Mouse (Mus musculus) hindbrain, postnatal 0 days (tissue): ENCODE measurements at regions not wholly inside any gene's neighbourhood (a gene's known extent, or its start where the extent isn't known, plus 50 kb on each side); places are given as distances from the start of the nearest gene placed in this dataset.

ENCODE experiments used
- ATAC-seq: fragments of 200-750 bp; cut with Nextera tagmentation; 2 replicates; pipeline ENCODE4 v1.8.0; 2017; ENCODE audit warnings: mild to moderate bottlenecking, moderate TSS enrichment, moderate library complexity
- DNase-seq: peaks from one replicate; pipeline ENCODE4 v3.0.0-alpha.2; 2015; ENCODE audit warnings: low spot score
- H3K27ac ChIP-seq: fragments of 300-500 bp; sonication (generic); 2 replicates; pipeline ENCODE4 v1.5.1; 2014; ENCODE audit warnings: mild to moderate bottlenecking
- H3K27me3 ChIP-seq: fragments of 300-500 bp; sonication (generic); 2 replicates; pipeline ENCODE4 v1.6.1; 2014; ENCODE audit warnings: low read length, mixed read lengths; ENCODE audit not compliant: insufficient read depth
- H3K36me3 ChIP-seq: fragments of 300-500 bp; sonication (generic); 2 replicates; pipeline ENCODE4 v1.6.1; 2014; ENCODE audit warnings: low read length, mixed read lengths; ENCODE audit not compliant: insufficient read depth
- H3K4me1 ChIP-seq: fragments of 300-500 bp; sonication (generic); 2 replicates; pipeline ENCODE4 v1.6.1; 2014; ENCODE audit warnings: antibody characterized with exemption, low read length, mixed read lengths; ENCODE audit not compliant: insufficient read depth
- H3K4me2 ChIP-seq: fragments of 300-500 bp; sonication (generic); 2 replicates; pipeline ENCODE4 v1.6.1; 2014; ENCODE audit warnings: low read depth, mild to moderate bottlenecking, low read length, moderate library complexity, mixed read lengths
- H3K4me3 ChIP-seq: fragments of 300-500 bp; sonication (generic); 2 replicates; pipeline ENCODE4 v1.5.1; 2014; ENCODE audit warnings: low read length
- H3K9ac ChIP-seq: fragments of 300-500 bp; sonication (generic); replicated peaks from 2 replicates; pipeline ENCODE4 v1.6.1; 2014; ENCODE audit warnings: mild to moderate bottlenecking, low read length, moderate library complexity, mixed read lengths
- H3K9me3 ChIP-seq: fragments of 300-500 bp; sonication (generic); 2 replicates; pipeline ENCODE4 v1.6.1; 2016; ENCODE audit warnings: low read length, mixed read lengths
- CTCF ChIP-seq: IDR thresholded peaks from 2 replicates; pipeline ENCODE4 v1.5.1; 2016; ENCODE audit warnings: antibody characterized with exemption, control low read depth, low read depth
- WGBS: fragments of 180-500 bp; shearing (Covaris S2); extraction: QIAGEN DNeasy Blood & Tissue Kit; methylation state at CpG from one replicate; pipeline ENCODE4 v1.1.7; 2014; 5-methylcytosine and 5-hydroxymethylcytosine counted together

- peak; percentile 45; the same call in 1 of the 2 replicates for ATAC-seq
Observed at GRCm38 (mm10) chr3:149381559-149382245, 391.3 kb upstream of the Adgrl2 start.

GRCm38 (mm10) chr3:149381051-149381450, 390.7 kb upstream of the Adgrl2 start:
- WGBS = 70% methylated on average over 6 of the region's 6 CpGs
- H3K4me2 ChIP-seq = no peak overlapping the region
- no peaks in the 10 kb centered on the region for H3K4me1 ChIP-seq
- no peak overlapping the region for H3K27ac ChIP-seq
- H3K36me3 ChIP-seq = no peaks in the 10 kb centered on the region
- H3K4me3 ChIP-seq = no peak overlapping the region
- H3K9ac ChIP-seq = no peak overlapping the region
- ATAC-seq = 0 out of 2 replicates have a peak, but pooled peaks have one; percentile 40
- DNase-seq = no peak
- no peaks in the 10 kb centered on the region for H3K27me3 ChIP-seq
- H3K9me3 ChIP-seq = no peaks in the 10 kb centered on the region
- TF ChIP-seq CTCF = no peak

More at GRCm38 (mm10) chr3:149381559-149382245, 391.3 kb upstream of the Adgrl2 start:
- TF ChIP-seq CTCF = no peak
- Histone ChIP-seq H3K27ac (no peak overlapping the region), H3K27me3 (no peaks in the 10 kb centered on the region), H3K9ac (no peak overlapping the region), H3K4me1 (no peaks in the 10 kb centered on the region), H3K4me2 (no peak overlapping the region), H3K9me3 (no peaks in the 10 kb centered on the region), H3K4me3 (no peak overlapping the region), H3K36me3 (no peaks in the 10 kb centered on the region)
- WGBS = 42% methylated on average over 10 of the region's 10 CpGs
- peak; percentile 68 for DNase-seq

- H3K27ac ChIP-seq = no peak overlapping the region
- no peak overlapping the region for H3K4me3 ChIP-seq
- no peaks in the 10 kb centered on the region for H3K4me1 ChIP-seq
- ATAC-seq = no peak
- 70% methylated on average over 15 of the region's 15 CpGs for WGBS
- no peak overlapping the region for H3K9ac ChIP-seq
- no peak overlapping the region for H3K4me2 ChIP-seq
- no peaks in the 10 kb centered on the region for H3K9me3 ChIP-seq
- no peaks in the 10 kb centered on the region for H3K27me3 ChIP-seq
- no peak for TF ChIP-seq CTCF
- H3K36me3 ChIP-seq = no peaks in the 10 kb centered on the region
- DNase-seq = no peak
Observed at GRCm38 (mm10) chr3:149379866-149380472, 389.6 kb upstream of the Adgrl2 start.

- DNase-seq (no peak), ATAC-seq (no peak)
- TF ChIP-seq CTCF = no peak
- Histone ChIP-seq H3K4me1 (no peaks in the 10 kb centered on the region), H3K4me3 (no peak overlapping the region), H3K9me3 (no peaks in the 10 kb centered on the region), H3K27ac (no peak overlapping the region), H3K9ac (no peak overlapping the region), H3K27me3 (no peaks in the 10 kb centered on the region), H3K4me2 (no peak overlapping the region), H3K36me3 (no peaks in the 10 kb centered on the region)
- 85% methylated on average over 3 of the region's 3 CpGs for WGBS
Observed at GRCm38 (mm10) chr3:149379249-149379865, 389.0 kb upstream of the Adgrl2 start.

DNA sequence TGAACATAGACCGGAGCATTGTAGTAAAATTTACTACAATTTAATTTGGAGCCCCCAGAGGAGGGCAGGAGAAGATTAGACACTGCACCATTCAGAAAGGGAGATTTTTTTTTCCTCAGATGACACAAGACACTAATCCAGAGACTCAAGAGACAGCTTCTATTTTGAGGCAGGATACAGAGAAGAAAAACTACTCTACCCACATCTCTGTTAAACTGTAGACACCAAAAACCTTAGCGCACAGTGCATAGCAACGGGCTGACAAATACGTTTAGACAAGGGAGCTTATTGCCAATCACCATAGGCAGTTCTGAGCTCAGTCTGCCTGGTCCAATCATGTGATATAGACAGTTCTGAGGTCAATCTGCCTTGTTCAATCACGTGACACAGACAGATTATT, 381.1 kb upstream of the Adgrl2 start:
- Histone ChIP-seq H3K9me3 (no peaks in the 10 kb centered on the region), H3K36me3 (no peaks in the 10 kb centered on the region), H3K27ac (no peak overlapping the region), H3K4me3 (no peak overlapping the region), H3K4me2 (no peak overlapping the region), H3K27me3 (no peaks in the 10 kb centered on the region), H3K4me1 (no peaks in the 10 kb centered on the region), H3K9ac (no peak overlapping the region)
- ATAC-seq (no peak), DNase-seq (no peak)
- no peak for TF ChIP-seq CTCF
- WGBS = 78% methylated on average over 5 of the region's 5 CpGs

- no peak for TF ChIP-seq CTCF
- no peaks in the 10 kb centered on the region for H3K9me3 ChIP-seq
- DNase-seq (no peak), ATAC-seq (no peak)
- no peak overlapping the region for H3K4me2 ChIP-seq
- 91% methylated on average over 6 of the region's 6 CpGs for WGBS
- H3K27ac ChIP-seq = no peak overlapping the region
- H3K4me3 ChIP-seq = no peak overlapping the region
- H3K9ac ChIP-seq = no peak overlapping the region
- no peaks in the 10 kb centered on the region for H3K4me1 ChIP-seq
- no peaks in the 10 kb centered on the region for H3K36me3 ChIP-seq
- H3K27me3 ChIP-seq = no peaks in the 10 kb centered on the region
Observed at GRCm38 (mm10) chr3:149370517-149371227, 380.3 kb upstream of the Adgrl2 start.
